Mouse (Mus musculus) c-Kit-negative CD71-positive TER-119-positive erythroid progenitor cells, embryonic 14.5 days (primary cell): ENCODE measurements around the gene Vmn2r124.
"Not testable (repeated sequence)": the region's sequence is repeated elsewhere in the genome, so short reads cannot be mapped to it uniquely, and the experiment has no call there.

Experiments used
- DNase-seq: peaks from one replicate; pipeline ENCODE4 v3.0.0-alpha.2; 2013; ENCODE audit warnings: low read depth, low spot score

The Vmn2r124 gene

DNA sequence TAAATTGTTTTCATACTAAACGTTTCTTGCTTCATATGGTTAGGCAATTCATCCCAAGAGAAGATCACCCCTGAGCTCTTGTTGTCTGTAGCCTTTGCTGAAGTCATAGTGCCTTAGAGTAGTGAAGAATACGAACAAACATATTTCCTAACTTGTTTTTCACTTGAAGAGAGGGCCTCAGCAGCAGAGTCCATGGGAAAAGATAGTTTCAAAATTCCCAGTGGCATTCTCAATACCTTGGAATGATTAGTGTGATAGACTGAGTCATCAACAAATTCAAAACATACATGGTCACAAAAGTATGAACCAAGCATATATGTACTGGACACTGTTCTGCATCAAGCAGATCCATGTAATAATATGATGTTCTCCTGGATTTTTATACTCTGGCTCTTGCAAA, at the start of gene Vmn2r124:
Gene Vmn2r124 (plus strand): TSS at position 301 of the 400 bp plus-strand sequence.
- no peak for DNase-seq

DNA sequence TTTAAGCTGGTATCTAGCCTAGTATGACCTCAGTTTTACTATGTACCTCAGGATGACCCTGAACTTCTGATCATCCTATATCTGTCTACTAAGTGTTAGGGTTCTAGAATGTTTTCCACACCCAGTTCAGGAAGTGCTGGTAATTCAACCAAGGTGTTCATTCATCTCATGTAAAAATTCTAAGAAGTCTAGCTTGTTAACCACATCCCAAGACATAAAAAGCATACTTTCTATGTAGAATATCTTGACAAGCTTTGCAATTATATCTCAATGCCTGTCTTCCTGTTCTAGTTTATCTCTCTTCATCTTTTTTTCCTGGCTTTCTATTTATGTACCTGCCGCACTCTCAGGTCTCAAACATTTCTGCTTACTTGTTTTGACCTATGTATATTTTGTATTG, 44.5 kb upstream of the Vmn2r124 start:
- DNase-seq = no peak

DNA sequence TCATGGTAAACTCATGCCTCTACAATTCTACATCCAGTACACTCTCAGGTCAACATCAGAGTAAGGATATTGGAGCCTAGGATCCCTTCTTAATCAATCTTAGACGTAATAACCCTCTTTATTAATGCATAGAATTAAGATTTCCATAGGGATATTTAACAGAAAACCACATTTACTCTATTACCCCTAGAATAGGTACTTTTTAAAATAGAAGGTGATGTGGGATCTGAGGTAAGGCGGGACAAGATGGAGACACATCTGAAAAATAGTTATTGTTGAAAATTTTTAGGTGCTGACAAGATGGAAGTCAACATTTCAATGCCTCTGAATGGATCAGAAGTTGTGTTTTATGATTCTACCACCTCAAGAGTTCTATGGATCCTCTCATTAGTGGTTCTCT, 27.8 kb upstream of the Vmn2r124 start, which contains the start of gene Fpr-rs4:
Gene Fpr-rs4 (plus strand): TSS at position 301 of the 400 bp plus-strand sequence.
- no peak for DNase-seq

DNA sequence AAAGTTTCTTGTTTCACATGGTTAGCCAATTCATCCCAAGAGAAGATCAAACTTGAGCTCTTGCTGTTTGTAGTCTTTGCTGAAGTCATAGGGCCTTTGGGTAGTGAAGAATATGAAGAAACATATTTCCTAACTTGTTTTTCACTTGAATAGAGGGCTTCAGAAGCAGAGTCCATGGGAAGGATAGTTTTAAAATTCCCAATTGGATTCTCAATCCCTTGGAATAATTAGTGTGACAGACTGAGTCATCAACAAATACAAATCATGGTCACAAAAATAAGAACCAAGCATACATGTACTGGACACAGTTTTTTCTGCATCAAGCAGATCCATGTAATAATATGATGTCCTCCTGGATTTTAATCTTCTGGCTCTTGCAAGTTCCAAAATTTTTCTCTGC, 35.5 kb downstream of the Vmn2r124 start, which contains the start of gene Vmn2r91:
Gene Vmn2r91 (plus strand): TSS at position 301 of the 400 bp plus-strand sequence.
- not testable (repeated sequence) for DNase-seq

DNA sequence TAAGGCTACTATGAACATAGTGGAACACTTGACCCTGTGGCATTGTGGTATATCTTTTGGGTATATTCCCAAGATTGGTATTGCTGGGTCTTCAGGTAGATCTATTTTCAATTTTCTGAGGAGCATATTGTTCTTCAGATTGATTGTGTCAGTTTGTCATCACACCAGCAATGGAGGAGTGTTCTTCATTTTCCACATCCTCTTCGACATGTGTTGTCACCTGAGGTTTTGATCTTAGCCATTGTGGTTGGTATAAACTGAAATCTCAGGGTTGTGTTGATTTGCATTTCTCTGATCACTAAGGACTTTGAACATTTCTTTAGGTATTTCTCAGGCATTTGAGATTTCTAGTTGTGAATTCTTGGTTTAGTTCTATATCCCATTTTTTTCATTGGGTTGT, 46.4 kb downstream of the Vmn2r124 start:
- DNase-seq = not testable (repeated sequence)

DNA sequence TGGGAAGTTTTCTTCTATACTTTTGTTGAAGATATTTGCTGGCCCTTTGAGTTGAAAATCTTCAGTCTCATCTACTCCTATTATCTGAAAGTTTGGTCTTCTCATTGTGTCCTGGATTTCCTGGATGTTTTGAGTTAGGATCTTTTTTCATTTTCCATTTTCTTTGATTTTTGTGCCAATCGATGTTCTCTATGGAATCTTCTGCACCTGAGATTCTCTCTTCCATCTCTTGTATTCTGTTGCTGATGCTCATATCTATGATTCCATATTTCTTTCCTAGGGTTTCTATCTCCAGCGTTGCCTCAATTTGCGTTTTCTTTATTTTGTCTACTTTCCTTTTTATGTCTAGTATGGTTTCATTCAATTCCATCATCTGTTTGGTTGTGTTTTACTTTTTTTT, 53.0 kb downstream of the Vmn2r124 start:
- not testable (repeated sequence) for DNase-seq
